Mouse (Mus musculus) heart, adult 2 months (tissue): Measurements from ENCODE around the gene Acbd6.

Experiments used
- CTCF ChIP-seq: fragments of 200-600 bp; IDR thresholded peaks from 2 replicates; pipeline ENCODE4 v1.8.1; 2022; ENCODE audit warnings: antibody characterized with exemption, mild to moderate bottlenecking, moderate library complexity
- EP300 ChIP-seq: fragments of 200-500 bp; IDR thresholded peaks from 2 replicates; pipeline ENCODE4 v1.6.1; 2011; ENCODE audit warnings: low read depth, low read length, control low read depth; ENCODE audit not compliant: insufficient read depth
- POLR2A ChIP-seq: fragments of 200-500 bp; IDR thresholded peaks from 2 replicates; pipeline ENCODE4 v1.6.1; 2011; ENCODE audit warnings: mild to moderate bottlenecking, low read depth, low read length, control low read depth; ENCODE audit not compliant: insufficient read depth

GRCm38 (mm10) chr1:155650121-155650846 lies 92.4 kb downstream of the Acbd6 start:
- no peak for TF ChIP-seq CTCF
- no peak for TF ChIP-seq POLR2A
- TF ChIP-seq EP300: no peak
